Mouse (Mus musculus): Measurements from ENCODE around the gene Rnf138rt1.

Gene Rnf138rt1

GRCm38 (mm10) chrX:163760617-163761434 lies at the start of gene Rnf138rt1:
Gene Rnf138rt1, minus strand, starts transcription at chrX:163761329.
- DNase-seq (ENCODE audit: low spot score) = peak; percentile 5

GRCm38 (mm10) chrX:163807270-163807669 lies 46.1 kb upstream of the Rnf138rt1 start:
- no peak for DNase-seq (ENCODE audit: low spot score)

GRCm38 (mm10) chrX:163766290-163766689 lies 5.2 kb upstream of the Rnf138rt1 start:
- no peak for DNase-seq (ENCODE audit: low spot score)

- no peak for DNase-seq (ENCODE audit: low spot score)
These were observed 303 bp upstream of the Rnf138rt1 start for GRCm38 (mm10) chrX:163761435-163761828.

GRCm38 (mm10) chrX:163745996-163746395 lies 15.1 kb downstream of the Rnf138rt1 start:
- no peak for DNase-seq (ENCODE audit: low spot score)

GRCm38 (mm10) chrX:163743896-163744295 lies 17.2 kb downstream of the Rnf138rt1 start:
- DNase-seq (ENCODE audit: low spot score) = no peak

- DNase-seq (ENCODE audit: low spot score) = no peak
These were observed 22.2 kb downstream of the Rnf138rt1 start for GRCm38 (mm10) chrX:163738904-163739303.

- no peak for DNase-seq (ENCODE audit: low spot score)
These were observed 27.0 kb downstream of the Rnf138rt1 start for GRCm38 (mm10) chrX:163734145-163734544.

GRCm38 (mm10) chrX:163723630-163724029 lies 37.5 kb downstream of the Rnf138rt1 start:
- DNase-seq (ENCODE audit: low spot score) = no peak

GRCm38 (mm10) chrX:163722785-163723577 lies 38.1 kb downstream of the Rnf138rt1 start:
- DNase-seq (ENCODE audit: low spot score) = no peak

- no peak for DNase-seq (ENCODE audit: low spot score)
These were observed 40.5 kb downstream of the Rnf138rt1 start for GRCm38 (mm10) chrX:163720597-163720996.

Data from ovary, adult 18-20 months (tissue).